Mouse (Mus musculus) neural tube, embryonic 15.5 days (tissue): ENCODE results near the gene Ankrd6. TPM values are rescaled to one million over a fixed set of nuclear protein-coding genes. Genes with fewer than 3 reads are reported as not detected.

Experiments
- ATAC-seq: fragments of 200-750 bp; cut with Nextera tagmentation; 2 replicates; pipeline ENCODE4 v1.8.0; 2017; ENCODE audit warnings: mild to moderate bottlenecking, moderate TSS enrichment, moderate library complexity; ENCODE audit not compliant: low FRiP score
- H3K27ac ChIP-seq: fragments of 300-500 bp; sonication (generic); replicated peaks from 2 replicates; pipeline ENCODE4 v1.5.1; 2015; ENCODE audit warnings: mild to moderate bottlenecking, inconsistent platforms
- H3K27me3 ChIP-seq: fragments of 300-500 bp; sonication (generic); replicated peaks from 2 replicates; pipeline ENCODE4 v1.6.1; 2015; ENCODE audit warnings: inconsistent platforms
- H3K36me3 ChIP-seq: fragments of 300-500 bp; sonication (generic); 2 replicates; pipeline ENCODE4 v1.6.1; 2015; ENCODE audit warnings: inconsistent platforms
- H3K4me1 ChIP-seq: fragments of 300-500 bp; sonication (generic); 2 replicates; pipeline ENCODE4 v1.6.1; 2015; ENCODE audit warnings: inconsistent platforms
- H3K4me2 ChIP-seq: fragments of 300-500 bp; sonication (generic); 2 replicates; pipeline ENCODE4 v1.6.1; 2015; ENCODE audit warnings: inconsistent platforms, mild to moderate bottlenecking, moderate library complexity
- H3K4me3 ChIP-seq: fragments of 300-500 bp; sonication (generic); replicated peaks from 2 replicates; pipeline ENCODE4 v1.5.1; 2015; ENCODE audit warnings: mild to moderate bottlenecking, inconsistent platforms
- H3K9ac ChIP-seq: fragments of 300-500 bp; sonication (generic); replicated peaks from 2 replicates; pipeline ENCODE4 v1.6.1; 2015; ENCODE audit warnings: mild to moderate bottlenecking, inconsistent platforms
- H3K9me3 ChIP-seq: fragments of 300-500 bp; sonication (generic); replicated peaks from 2 replicates; pipeline ENCODE4 v1.6.1; 2016; ENCODE audit warnings: inconsistent platforms
- WGBS: fragments of 180-500 bp; shearing (Covaris S2); methylation state at CpG from one replicate; pipeline ENCODE4 v1.1.7; 2015; ENCODE audit warnings: mixed read lengths; 5-methylcytosine and 5-hydroxymethylcytosine counted together
- polyA plus RNA-seq: library from polyadenylated mRNA; unstranded; fragments of >200 nt; fragmentation: Nextera tagmentation; extraction: Ambion mirVana; gene quantifications from 2 replicates; pipeline ENCODE4 v1.2.1, GENCODE M21; 2015

The Ankrd6 gene
- polyA plus RNA-seq, 1 experiment from 2014 or later: 21.0 TPM

GRCm38 (mm10) chr4:32820676-32821075 is 130.0 kb downstream of the Ankrd6 start:
- Histone ChIP-seq H3K4me3 (no peak overlapping the region), H3K9me3 (no peaks in the 10 kb centered on the region), H3K4me1 (no peaks in the 10 kb centered on the region), H3K27ac (no peak overlapping the region), H3K36me3 (peaks cover 4% of the 10 kb centered on the region; the same call in 1 of the 2 replicates), H3K4me2 (no peak overlapping the region), H3K9ac (no peak overlapping the region), H3K27me3 (no peaks in the 10 kb centered on the region)
- ATAC-seq: no peak
- WGBS: 97% methylated on average over 3 of the region's 3 CpGs

- WGBS: 75% methylated on average over 5 of the region's 5 CpGs
- peaks cover 10% of the 10 kb centered on the region; the same call in 1 of the 2 replicates for H3K36me3 ChIP-seq
- no peaks in the 10 kb centered on the region for H3K4me1 ChIP-seq
- H3K9ac ChIP-seq: no peak overlapping the region
- ATAC-seq: no peak
- H3K4me3 ChIP-seq: no peak overlapping the region
- no peaks in the 10 kb centered on the region for H3K9me3 ChIP-seq
- H3K27me3 ChIP-seq: no peaks in the 10 kb centered on the region
- H3K27ac ChIP-seq: no peak overlapping the region
- no peak overlapping the region for H3K4me2 ChIP-seq
These were observed 133.2 kb downstream of the Ankrd6 start for GRCm38 (mm10) chr4:32817478-32817877.

DNA sequence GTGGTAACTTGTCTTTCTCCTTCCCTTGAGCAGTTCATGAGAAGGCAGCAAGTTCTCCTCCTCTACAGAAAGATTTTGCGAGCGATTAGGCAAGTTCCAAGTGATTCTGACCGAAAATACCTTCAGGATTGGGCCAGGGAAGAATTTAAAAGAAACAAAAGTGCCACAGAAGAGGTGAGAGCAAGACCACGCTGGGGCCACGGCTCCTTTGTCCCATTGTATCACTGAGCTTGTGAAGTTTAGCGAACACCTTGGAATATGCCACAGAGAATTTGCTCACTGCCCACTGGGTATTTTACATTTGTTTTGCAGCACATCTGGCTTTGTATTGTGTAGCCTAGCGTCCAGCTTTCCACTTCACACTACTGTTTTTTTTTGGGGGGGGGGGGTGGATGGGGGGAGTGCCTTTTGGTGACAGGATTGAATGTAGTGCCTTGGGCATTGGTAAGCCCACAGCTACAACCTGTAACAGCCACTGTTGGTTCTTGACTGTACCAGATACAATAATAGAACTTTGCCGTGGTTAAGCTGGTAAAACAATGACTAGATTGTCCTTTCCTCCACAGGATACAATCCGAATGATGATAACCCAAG is 150.0 kb downstream of the Ankrd6 start:
- Histone ChIP-seq H3K4me1 (peaks cover 12% of the 10 kb centered on the region), H3K4me2 (peak overlapping the region; percentile 73), H3K9ac (peak overlapping the region; percentile 74), H3K36me3 (peaks cover 2% of the 10 kb centered on the region; the same call in 1 of the 2 replicates), H3K9me3 (no peaks in the 10 kb centered on the region), H3K4me3 (peak overlapping the region; percentile 67), H3K27me3 (no peaks in the 10 kb centered on the region), H3K27ac (peak overlapping the region; percentile 98)
- WGBS: 8% methylated on average over 9 of the region's 9 CpGs
- ATAC-seq: peak; percentile 37

GRCm38 (mm10) chr4:32799966-32800576 is 150.6 kb downstream of the Ankrd6 start, which contains the start of gene Lyrm2:
Lyrm2 (plus strand) TSS chr4:32800253.
- Histone ChIP-seq H3K9me3 (no peaks in the 10 kb centered on the region), H3K36me3 (no peaks in the 10 kb centered on the region), H3K27ac (peak within 1 kb of the TSS; percentile 98), H3K4me3 (peak within 1 kb of the TSS; percentile 67), H3K27me3 (no peaks in the 10 kb centered on the region), H3K4me2 (peak within 1 kb of the TSS; percentile 73), H3K4me1 (peaks cover 12% of the 10 kb centered on the region), H3K9ac (peak within 1 kb of the TSS; percentile 74)
- peak; percentile 96 for ATAC-seq
- under 1% methylated on average over 53 of the region's 53 CpGs for WGBS

DNA sequence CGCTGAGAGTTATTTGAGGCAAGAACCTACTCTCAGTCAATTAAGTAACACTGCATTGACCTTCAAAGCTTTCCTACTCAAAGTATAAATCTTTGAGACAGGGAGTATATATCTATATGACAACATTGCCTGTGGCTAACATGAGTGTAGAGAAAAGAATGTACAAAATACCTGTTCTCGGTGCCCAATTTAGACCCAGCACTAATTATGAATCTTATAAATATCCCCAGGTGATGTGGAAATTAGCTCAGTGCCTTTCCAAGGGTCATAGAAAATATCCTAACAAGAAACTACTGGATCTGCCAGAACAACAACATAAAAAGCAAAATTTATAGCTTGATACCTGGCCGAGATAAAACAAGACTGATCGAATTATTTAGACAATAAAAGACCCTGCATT is 151.7 kb downstream of the Ankrd6 start:
- Histone ChIP-seq H3K9me3 (no peaks in the 10 kb centered on the region), H3K36me3 (no peaks in the 10 kb centered on the region), H3K4me2 (no peak overlapping the region), H3K27ac (no peak overlapping the region), H3K27me3 (no peaks in the 10 kb centered on the region), H3K4me3 (no peak overlapping the region), H3K9ac (no peak overlapping the region), H3K4me1 (peaks cover 12% of the 10 kb centered on the region)
- ATAC-seq: no peak
- 91% methylated on average over 4 of the region's 4 CpGs for WGBS

DNA sequence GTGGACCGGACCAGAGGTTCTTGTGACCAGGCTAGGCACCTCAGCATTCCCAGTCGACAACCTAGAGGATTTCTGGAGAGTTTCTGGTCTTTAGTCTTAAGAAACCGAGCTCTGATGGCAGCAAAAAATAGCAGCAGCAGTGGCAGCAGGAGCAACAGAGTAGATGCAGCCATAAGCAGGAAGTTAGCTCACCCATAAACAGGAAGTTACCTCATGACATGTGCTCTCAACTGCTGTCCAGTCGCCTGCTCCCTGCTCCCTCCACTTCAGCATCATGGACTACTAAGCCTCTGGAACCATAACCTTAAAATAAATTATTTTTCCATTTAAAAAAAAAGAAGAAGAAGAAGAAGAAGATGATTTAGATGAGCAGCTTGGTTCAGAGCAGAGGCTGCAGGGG is 161.6 kb downstream of the Ankrd6 start:
- 88% methylated on average over 4 of the region's 4 CpGs for WGBS
- no peak for ATAC-seq
- Histone ChIP-seq H3K36me3 (no peaks in the 10 kb centered on the region), H3K27ac (no peak overlapping the region), H3K9me3 (no peaks in the 10 kb centered on the region), H3K4me2 (no peak overlapping the region), H3K4me1 (no peaks in the 10 kb centered on the region), H3K27me3 (no peaks in the 10 kb centered on the region), H3K9ac (no peak overlapping the region), H3K4me3 (no peak overlapping the region)

- no peaks in the 10 kb centered on the region for H3K27me3 ChIP-seq
- WGBS: 97% methylated on average over 1 of the region's 1 CpGs
- H3K27ac ChIP-seq: no peak overlapping the region
- no peak overlapping the region for H3K4me3 ChIP-seq
- ATAC-seq: no peak
- H3K9me3 ChIP-seq: no peaks in the 10 kb centered on the region
- H3K4me2 ChIP-seq: no peak overlapping the region
- no peaks in the 10 kb centered on the region for H3K36me3 ChIP-seq
- H3K9ac ChIP-seq: no peak overlapping the region
- no peaks in the 10 kb centered on the region for H3K4me1 ChIP-seq
These were observed 163.5 kb downstream of the Ankrd6 start for GRCm38 (mm10) chr4:32787110-32787509.

GRCm38 (mm10) chr4:32779996-32780395 is 170.6 kb downstream of the Ankrd6 start:
- WGBS: 97% methylated on average over 4 of the region's 4 CpGs
- peaks cover 26% of the 10 kb centered on the region for H3K36me3 ChIP-seq
- H3K4me1 ChIP-seq: no peaks in the 10 kb centered on the region
- no peak overlapping the region for H3K9ac ChIP-seq
- no peak for ATAC-seq
- no peak overlapping the region for H3K27ac ChIP-seq
- no peak overlapping the region for H3K4me2 ChIP-seq
- no peaks in the 10 kb centered on the region for H3K9me3 ChIP-seq
- H3K4me3 ChIP-seq: no peak overlapping the region
- no peaks in the 10 kb centered on the region for H3K27me3 ChIP-seq

DNA sequence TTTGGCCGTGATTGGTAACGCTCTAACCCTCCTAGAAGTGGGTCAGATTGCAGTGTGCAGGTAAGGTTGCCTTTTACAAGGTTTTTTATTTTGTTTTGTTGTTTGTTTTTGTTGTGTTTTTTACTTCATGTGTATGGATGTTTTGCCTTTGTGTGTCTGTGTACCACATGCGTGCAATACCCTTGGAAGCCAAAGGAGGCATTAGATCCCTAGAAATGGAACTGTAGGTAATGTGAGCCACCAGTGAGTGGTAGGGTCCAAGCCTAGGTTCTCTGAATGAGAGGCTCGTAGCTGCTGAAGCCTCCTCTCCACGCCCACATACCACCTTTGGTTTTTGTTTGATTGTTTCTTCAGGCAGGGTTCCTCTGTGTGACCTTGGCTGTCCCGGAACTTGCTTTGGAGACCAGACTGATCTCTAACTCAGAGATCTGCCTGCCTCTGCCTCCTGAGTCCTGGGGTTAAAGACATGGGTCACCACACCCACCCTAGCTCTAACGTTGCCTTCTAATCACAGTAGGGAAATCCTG is 180.3 kb downstream of the Ankrd6 start:
- Histone ChIP-seq H3K27me3 (no peaks in the 10 kb centered on the region), H3K36me3 (peaks cover 75% of the 10 kb centered on the region), H3K4me2 (no peak overlapping the region), H3K4me1 (no peaks in the 10 kb centered on the region), H3K4me3 (no peak overlapping the region), H3K9ac (no peak overlapping the region), H3K9me3 (no peaks in the 10 kb centered on the region), H3K27ac (no peak overlapping the region)
- WGBS: 98% methylated on average over 7 of the region's 7 CpGs
- ATAC-seq: no peak

GRCm38 (mm10) chr4:32768046-32768445 is 182.6 kb downstream of the Ankrd6 start:
- ATAC-seq: no peak
- Histone ChIP-seq H3K36me3 (peaks cover 70% of the 10 kb centered on the region), H3K27me3 (no peaks in the 10 kb centered on the region), H3K4me3 (no peak overlapping the region), H3K27ac (no peak overlapping the region), H3K9ac (no peak overlapping the region), H3K9me3 (no peaks in the 10 kb centered on the region), H3K4me2 (no peak overlapping the region), H3K4me1 (no peaks in the 10 kb centered on the region)
- 94% methylated on average over 10 of the region's 10 CpGs for WGBS

GRCm38 (mm10) chr4:32767471-32767870 is 183.2 kb downstream of the Ankrd6 start:
- Histone ChIP-seq H3K4me3 (no peak overlapping the region), H3K9me3 (no peaks in the 10 kb centered on the region), H3K9ac (no peak overlapping the region), H3K27me3 (no peaks in the 10 kb centered on the region), H3K4me1 (no peaks in the 10 kb centered on the region), H3K36me3 (peaks cover 71% of the 10 kb centered on the region), H3K27ac (no peak overlapping the region), H3K4me2 (no peak overlapping the region)
- WGBS: 75% methylated on average over 7 of the region's 7 CpGs
- ATAC-seq: no peak

DNA sequence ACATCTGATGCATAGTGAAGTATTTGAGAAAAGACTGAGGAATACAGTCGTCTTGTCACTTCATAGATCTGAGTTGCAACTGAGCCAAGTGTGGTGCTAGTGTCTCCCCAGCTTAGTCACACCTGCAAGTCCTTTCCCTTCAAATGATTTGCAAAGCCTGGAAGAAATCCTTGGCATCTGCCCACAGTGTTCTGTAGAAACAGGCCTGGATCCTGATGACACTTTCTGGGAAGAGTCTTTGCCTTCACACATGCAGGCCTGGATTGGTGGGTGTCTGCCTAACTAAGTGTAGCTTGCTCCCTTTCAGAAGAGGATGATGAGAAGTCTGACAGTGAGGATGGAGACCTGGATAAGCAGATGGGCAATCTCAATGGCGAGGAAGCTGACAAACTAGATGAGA is 193.2 kb downstream of the Ankrd6 start:
- Histone ChIP-seq H3K9me3 (no peaks in the 10 kb centered on the region), H3K9ac (no peak overlapping the region), H3K4me1 (no peaks in the 10 kb centered on the region), H3K36me3 (peaks cover 74% of the 10 kb centered on the region), H3K4me2 (no peak overlapping the region), H3K4me3 (no peak overlapping the region), H3K27ac (no peak overlapping the region), H3K27me3 (no peaks in the 10 kb centered on the region)
- WGBS: 99% methylated on average over 2 of the region's 2 CpGs
- ATAC-seq: no peak
